16 mouse cellular contexts compared by ENCODE assay signal in genomic region chr19:3182625-3183024, GRCm38 (mm10).
"Had no signal": no experiment of that assay in that cellular context is flagged by ENCODE, and none has a peak within 500 bp of the region (broad histone marks: within the 10 kb centered on the region; RNA-seq: fewer than 3 reads in every experiment).

No protein-coding gene starts in this region.

- H3K27me3 ChIP-seq: neural tube, embryonic 13.5 days; neural tube, embryonic 15.5 days; stomach, embryonic 15.5 days had no signal

- H3K9ac ChIP-seq: neural tube, embryonic 13.5 days; neural tube, embryonic 15.5 days; stomach, embryonic 15.5 days had no signal

- H3K9me3 ChIP-seq: neural tube, embryonic 15.5 days; stomach, embryonic 15.5 days had no signal

- DNase-seq: retina, postnatal 1 day; right cerebral cortex, adult 18-20 months; right cerebral cortex, postnatal 14 days; right cerebral cortex, postnatal 25 days; right cerebral cortex, postnatal 4 days; spleen, adult 18-20 months; thymus, adult 18-20 months; thymus, adult 2 months; thymus, postnatal 14 days; thymus, postnatal 25 days; thymus, postnatal 36 days; thymus, postnatal 4 days had no signal

- H3K36me3 ChIP-seq: neural tube, embryonic 13.5 days; neural tube, embryonic 15.5 days; stomach, embryonic 15.5 days had no signal

- H3K4me3 ChIP-seq: neural tube, embryonic 13.5 days; neural tube, embryonic 15.5 days; stomach, embryonic 15.5 days had no signal

- H3K4me1 ChIP-seq: neural tube, embryonic 13.5 days; neural tube, embryonic 15.5 days; stomach, embryonic 15.5 days had no signal

- H3K4me2 ChIP-seq: neural tube, embryonic 13.5 days; neural tube, embryonic 15.5 days; stomach, embryonic 15.5 days had no signal

- H3K27ac ChIP-seq: neural tube, embryonic 13.5 days; neural tube, embryonic 15.5 days; stomach, embryonic 15.5 days; stomach, postnatal 0 days had no signal
